Mouse (Mus musculus) heart, postnatal 36 days (tissue): ENCODE data around the gene Dusp1. TPM values are rescaled to one million over a fixed set of nuclear protein-coding genes. Genes with fewer than 3 reads are reported as not detected.

Experiments used
- DNase-seq, 2 experiments: peaks; one replicate each; pipeline ENCODE4 v3.0.0; 2021 to 2022
- intact Hi-C: fragments of 180-260 bp; cut with DNase I; formaldehyde crosslinking; loops from one replicate; pipeline ENCODE4 v1.15.1; 2025
- total RNA-seq, 2 experiments: library from RNA; stranded (reverse); gene quantifications; 2 replicates each; pipeline ENCODE4 v1.2.3; 2021

Gene Dusp1
- total RNA-seq, 2 experiments from 2014 or later: 49.6 to 105 TPM

- intact Hi-C loops: no loop called here
- no peak for DNase-seq
Observed at GRCm38 (mm10) chr17:26567142-26567817, 5.4 kb upstream of the Dusp1 start.

DNA sequence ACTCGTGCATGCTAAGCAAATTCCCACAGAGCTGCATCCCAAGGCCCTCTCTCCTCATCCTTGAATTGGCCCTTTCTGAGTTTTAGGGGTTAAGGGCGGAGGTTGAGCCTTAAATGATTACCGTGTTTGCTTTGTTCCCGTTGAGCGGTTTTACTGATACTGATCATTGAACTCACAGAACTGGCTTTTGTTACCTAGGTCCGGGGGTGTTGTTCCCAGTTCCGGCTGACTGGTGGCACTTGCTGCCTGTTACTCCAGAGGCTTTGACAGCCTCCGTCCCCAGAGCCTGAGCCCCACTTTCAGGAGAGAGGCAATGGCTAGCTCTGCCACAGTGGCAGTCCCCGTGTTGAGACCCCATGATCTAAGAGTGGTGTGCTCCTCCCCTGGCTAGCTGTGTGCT, 2.5 kb upstream of the Dusp1 start:
- no peak for DNase-seq
- intact Hi-C loops: no loop called here

- DNase-seq: no peak
- intact Hi-C loops: no loop called here
Observed at GRCm38 (mm10) chr17:26563476-26563875, 1.5 kb upstream of the Dusp1 start.

DNA sequence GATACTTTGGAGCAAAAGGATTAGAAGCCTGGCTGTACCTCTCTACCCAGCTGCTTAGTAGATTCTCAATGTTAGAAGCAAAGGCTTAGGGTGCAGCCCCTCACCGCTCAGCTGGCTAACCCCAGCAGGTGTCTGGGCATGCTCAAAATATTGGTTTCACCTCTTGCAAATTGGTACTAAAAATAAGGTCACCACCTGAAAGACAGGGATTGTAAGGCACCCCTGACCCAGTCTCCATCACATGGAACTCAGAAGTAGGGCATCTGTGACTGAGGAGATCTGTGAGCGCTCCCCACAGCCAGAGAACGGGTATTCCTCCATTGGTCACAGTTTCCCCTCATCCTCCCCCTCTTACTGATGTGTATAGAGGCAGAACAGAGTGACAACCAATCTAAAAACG, 364 bp upstream of the Dusp1 start:
- intact Hi-C loops: no loop called here
- DNase-seq: no peak

DNA sequence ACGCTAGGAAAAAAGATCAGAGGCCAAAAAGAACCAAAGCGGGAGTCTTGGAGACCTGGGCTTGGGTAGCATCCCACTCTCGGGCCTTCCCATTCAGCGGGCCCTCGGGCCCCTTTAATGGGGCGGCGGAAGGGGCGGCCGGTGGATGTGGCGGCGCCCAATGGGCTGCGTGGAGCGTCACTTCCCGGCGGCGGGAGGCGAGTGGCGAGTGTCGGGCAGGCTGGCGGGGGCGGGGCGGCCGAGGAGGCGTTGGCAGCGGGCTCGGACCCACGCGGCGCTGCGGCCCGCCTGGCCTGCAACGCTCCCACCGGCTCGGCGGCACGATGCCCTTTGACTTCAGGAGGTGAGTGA, 663 bp downstream of the Dusp1 start, which contains the start of gene Ergic1:
Gene Ergic1 (plus strand): TSS at position 200 of the 351 bp plus-strand sequence.
- intact Hi-C loops: no loop called here
- peak; percentile 91 to 93 for DNase-seq

GRCm38 (mm10) chr17:26560526-26561289, 1.2 kb downstream of the Dusp1 start:
- no peak for DNase-seq
- intact Hi-C loops: no loop called here

- intact Hi-C loops: no loop called here
- no peak for DNase-seq
Observed at GRCm38 (mm10) chr17:26553033-26553432, 8.9 kb downstream of the Dusp1 start.

DNA sequence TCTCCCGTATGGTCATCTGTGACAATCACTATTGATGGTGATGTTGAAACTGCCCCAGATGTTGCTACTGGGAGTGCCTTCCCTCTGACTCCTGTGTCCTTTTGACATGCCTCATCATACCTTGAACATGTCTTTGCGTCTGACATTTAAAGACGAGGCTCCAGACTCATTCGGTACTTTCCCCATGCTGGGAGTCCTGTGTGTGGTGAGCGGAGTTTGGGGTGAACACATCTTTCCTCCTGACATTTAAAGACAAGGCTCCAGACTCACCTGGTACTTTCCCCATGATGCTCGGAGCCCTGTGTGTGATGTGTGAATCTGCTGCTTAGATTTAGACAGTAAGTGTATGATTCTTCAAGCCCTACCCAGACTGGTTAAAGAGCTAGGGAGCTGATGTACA, 10.8 kb downstream of the Dusp1 start:
- intact Hi-C loops: loop anchor here (2.0 kb wide), 1 partner anchor 46 kb away; no protein-coding TSS in a partner anchor
- DNase-seq: no peak

DNA sequence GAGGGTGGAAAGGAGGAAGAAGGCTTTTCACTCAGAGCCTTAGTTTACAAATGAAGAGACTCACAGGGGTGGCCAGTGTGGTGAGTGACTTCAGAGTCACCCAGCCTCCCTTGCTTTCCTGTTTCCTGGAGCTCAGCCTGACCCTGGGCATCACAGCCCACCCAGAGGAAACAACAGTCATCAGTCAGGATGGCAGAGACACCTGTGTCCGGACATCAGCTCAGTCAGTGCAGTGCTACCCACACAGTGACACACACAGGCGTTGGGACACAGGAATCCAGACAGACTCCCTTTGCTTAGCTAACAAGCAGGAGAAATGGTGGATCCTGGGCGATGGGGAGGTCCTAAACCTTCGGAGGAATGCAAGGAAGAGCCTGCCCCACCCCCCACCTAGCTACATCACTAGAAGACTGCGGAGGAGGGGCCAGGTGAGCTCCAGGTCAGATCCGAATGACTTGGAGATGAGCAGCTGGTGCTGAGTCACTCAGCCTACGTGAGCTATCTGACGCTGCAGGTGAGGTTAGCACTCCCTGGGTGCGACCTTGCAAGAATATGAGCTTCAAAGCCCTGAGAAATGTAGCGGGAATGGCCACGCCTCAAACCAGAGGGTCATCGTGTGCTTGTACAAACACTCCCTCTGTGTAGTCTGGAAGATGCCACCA, 12.6 kb downstream of the Dusp1 start:
- intact Hi-C loops: no loop called here

GRCm38 (mm10) chr17:26548566-26548965, 13.4 kb downstream of the Dusp1 start:
- intact Hi-C loops: no loop called here
- DNase-seq: no peak

More for the DNA sequence above, 12.6 kb downstream of the Dusp1 start:
- no peak for DNase-seq

DNA sequence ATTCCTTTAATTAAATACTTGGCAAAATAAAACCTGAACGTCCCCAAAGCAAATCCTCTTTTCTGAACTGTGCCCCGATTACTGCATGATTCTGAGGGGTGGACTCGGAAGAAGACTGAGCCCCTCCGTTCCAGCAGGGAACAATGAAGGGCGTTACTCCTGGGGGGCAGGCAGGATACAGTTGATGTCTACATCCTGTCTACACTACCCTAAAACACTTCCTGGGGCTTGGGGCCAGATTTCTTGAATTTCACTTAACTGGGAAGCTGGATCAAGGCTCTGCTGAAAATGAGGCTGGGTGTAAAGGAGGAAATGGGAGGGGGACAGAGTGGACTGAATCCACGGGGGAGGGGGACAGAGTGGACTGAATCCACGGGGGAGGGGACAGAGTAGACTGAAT, 14.2 kb downstream of the Dusp1 start:
- intact Hi-C loops: loop anchor here (1.0 to 2.0 kb wide), 3 partner anchors 37 to 81 kb away; no protein-coding TSS in a partner anchor
- DNase-seq: peak; percentile 67 to 68

GRCm38 (mm10) chr17:26544319-26544963, 17.5 kb downstream of the Dusp1 start:
- intact Hi-C loops: no loop called here
- DNase-seq: peak in 1 of 2 experiments; percentile 14

- intact Hi-C loops: no loop called here
- DNase-seq: no peak
Observed at GRCm38 (mm10) chr17:26540083-26540482, 21.8 kb downstream of the Dusp1 start.

- intact Hi-C loops: no loop called here
- DNase-seq: peak in 1 of 2 experiments; percentile 22
Observed at GRCm38 (mm10) chr17:26537722-26538471, 24.0 kb downstream of the Dusp1 start.

DNA sequence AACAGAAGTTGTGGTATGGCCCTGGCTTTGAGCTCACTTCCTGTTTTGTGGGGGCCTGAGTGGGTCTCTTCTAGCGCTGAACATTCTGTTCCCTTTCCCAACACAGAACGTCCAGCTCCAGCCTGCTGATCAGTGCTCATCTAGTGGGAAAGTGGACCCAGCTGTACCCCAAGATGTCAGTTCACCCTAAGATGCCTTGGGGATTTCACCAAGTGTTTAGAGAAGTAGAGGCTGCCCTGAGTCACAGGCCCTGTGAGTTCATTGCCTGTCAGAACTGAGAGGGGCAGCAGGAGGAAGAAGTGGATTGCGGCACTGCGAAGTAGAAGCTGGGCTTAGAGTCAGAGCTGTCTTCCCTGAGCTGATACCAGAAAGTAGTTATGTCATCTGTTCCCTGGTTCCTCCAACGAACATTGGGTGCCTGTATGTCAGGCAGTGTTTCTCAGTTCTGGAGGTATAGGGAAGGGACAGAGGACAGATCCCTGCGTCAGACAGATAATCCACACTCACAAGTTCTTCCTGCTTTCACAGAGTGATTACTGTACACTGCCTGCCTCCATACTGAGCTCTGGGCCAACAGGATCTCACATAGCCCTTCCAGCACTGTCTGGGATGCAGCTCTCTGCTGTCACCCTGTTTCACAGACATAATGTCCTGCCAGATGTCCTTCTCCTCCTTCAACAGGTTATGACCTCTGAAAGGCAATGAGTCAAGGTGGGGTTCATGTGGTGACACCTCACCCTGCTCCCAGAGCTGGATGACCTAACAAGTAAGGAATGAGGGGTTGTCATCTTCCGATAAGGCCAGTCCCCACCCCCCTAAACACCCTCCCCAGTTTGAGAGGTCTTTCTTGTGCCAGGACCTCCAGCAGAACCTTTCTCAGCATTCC, 26.4 kb downstream of the Dusp1 start:
- DNase-seq: peak; percentile 62
- intact Hi-C loops: no loop called here

DNA sequence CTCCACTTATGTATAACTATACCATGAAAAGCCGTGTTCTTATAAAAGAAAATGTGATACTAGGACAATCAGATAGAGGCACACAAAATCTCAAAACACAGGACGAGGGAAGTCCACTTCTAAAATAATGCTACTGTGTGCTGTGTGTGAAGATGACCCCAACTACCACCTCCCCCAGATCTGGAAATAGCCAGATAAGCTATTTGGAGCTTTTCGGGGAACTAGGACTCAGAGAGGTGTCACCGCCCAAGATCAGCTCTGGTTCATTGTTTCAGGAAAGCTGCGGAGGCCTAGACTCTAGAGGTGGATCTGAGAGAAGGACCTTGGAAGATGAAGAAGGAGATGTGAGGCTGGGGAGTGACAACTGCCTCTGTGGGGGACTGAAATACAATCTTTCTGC, 27.2 kb downstream of the Dusp1 start:
- intact Hi-C loops: no loop called here
- DNase-seq: peak in 1 of 2 experiments; percentile 21

GRCm38 (mm10) chr17:26533871-26534372, 28.0 kb downstream of the Dusp1 start:
- intact Hi-C loops: no loop called here
- DNase-seq: peak in 1 of 2 experiments; percentile 57

- intact Hi-C loops: no loop called here
- no peak for DNase-seq
Observed at GRCm38 (mm10) chr17:26532476-26533045, 29.4 kb downstream of the Dusp1 start.
